Mouse (Mus musculus) testis, adult 2 months (tissue): ENCODE measurements around the gene Dazap1.

Source experiments
- CTCF ChIP-seq: fragments of 200-500 bp; IDR thresholded peaks from 2 replicates; pipeline ENCODE4 v1.5.1; 2012; ENCODE audit warnings: low read depth, mild to moderate bottlenecking, inconsistent platforms, low read length, moderate library complexity; ENCODE audit not compliant: control insufficient read depth, insufficient read depth, insufficient replicate concordance
- POLR2A ChIP-seq: fragments of 200-500 bp; IDR thresholded peaks from 2 replicates; pipeline ENCODE4 v1.6.1; 2012; ENCODE audit warnings: low read depth, mild to moderate bottlenecking, inconsistent platforms, low read length, moderate library complexity; ENCODE audit not compliant: control insufficient read depth

DNA sequence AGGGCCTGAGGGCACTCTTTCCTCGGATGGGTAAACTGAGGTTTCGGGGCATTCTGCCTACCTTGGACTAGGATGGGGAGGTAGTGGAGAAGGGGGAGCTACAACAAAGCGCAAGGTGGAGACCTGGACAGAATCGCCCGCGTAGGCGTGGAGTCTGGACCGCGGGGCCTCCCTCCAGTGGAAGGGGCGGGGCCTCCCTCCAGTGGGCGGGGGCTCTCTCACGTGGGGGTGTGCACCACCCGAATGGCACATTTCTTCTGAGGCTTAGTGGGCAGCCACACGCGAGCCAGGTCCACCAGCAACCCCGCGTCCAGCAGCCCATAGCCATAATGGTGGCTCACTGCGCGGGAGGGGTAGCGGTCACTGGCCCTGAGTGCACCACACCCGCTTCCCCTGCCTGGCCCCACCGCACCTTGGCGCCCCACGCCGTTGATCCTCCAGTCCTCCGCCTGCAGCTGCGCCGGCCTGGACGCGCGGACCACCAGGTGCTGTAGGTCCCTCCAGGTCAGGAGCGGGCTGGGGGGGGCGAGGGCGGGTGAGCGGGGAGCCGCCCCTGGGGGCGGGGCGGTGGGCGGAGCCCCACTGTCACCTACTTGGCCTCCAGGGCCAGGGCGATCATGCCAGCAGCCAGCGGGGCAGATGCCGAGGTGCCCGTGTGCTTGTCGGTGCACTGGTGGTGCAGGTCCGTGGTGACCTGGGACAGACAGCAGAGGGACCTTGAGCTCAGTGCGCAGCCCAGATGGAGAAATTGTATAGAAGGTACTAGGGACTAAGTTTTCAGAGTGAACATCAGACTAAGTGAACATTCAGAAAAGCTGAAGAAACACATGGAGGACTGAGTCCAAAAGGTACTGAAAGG is 62.2 kb downstream of the Dazap1 start:
- TF ChIP-seq CTCF = no peak
- peak; percentile 22; the same call in 1 of the 2 replicates for TF ChIP-seq POLR2A
